Mouse (Mus musculus) erythroblast, adult 5-6 weeks (primary cell): ENCODE measurements around the gene Gsk3b. TPM values are rescaled to one million over a fixed set of nuclear protein-coding genes. Genes with fewer than 3 reads are reported as not detected.

Experiments used
- ATAC-seq: replicated peaks from 2 replicates; pipeline ENCODE4 v1.8.0; 2016; ENCODE audit warnings: moderate number of reproducible peaks, mild to moderate bottlenecking, moderate TSS enrichment, inconsistent platforms; ENCODE audit not compliant: poor library complexity, low FRiP score, severe bottlenecking
- total RNA-seq, 2 experiments: library from RNA; stranded (forward) in 1 of 2; stranded (reverse) in 1 of 2; fragments of 150-400 nt in 1 of 2; fragments of 200-764, 138-1000 nt in 1 of 2; gene quantifications; 2 replicates each; pipeline versions ENCODE4 v1.2.3 to v1.2.4; 2015 to 2017; ENCODE audit warnings: low replicate concordance in 2 of 2

Gsk3b gene
- total RNA-seq, 2 experiments from 2014 or later = 13.1 to 17.9 TPM

DNA sequence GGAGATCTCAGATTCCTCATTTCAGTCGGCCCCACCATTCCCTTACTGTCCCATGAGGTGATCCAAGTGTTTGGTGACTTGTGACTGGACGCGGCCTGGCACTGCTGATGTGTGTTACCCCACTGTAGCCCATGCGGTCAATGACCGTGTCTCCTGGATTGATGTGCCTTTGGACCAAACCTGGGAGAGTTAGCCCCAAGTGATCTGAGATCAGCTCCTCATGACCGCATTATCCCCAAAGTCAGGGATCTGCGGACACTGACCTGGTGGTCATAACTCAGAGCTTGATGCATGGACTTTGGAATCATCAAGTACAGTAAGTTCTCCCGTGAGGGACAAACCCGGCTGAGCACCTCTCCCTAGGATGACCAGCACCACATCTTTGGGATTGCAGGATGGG, 167.1 kb downstream of the Gsk3b start:
- ATAC-seq = no peak

DNA sequence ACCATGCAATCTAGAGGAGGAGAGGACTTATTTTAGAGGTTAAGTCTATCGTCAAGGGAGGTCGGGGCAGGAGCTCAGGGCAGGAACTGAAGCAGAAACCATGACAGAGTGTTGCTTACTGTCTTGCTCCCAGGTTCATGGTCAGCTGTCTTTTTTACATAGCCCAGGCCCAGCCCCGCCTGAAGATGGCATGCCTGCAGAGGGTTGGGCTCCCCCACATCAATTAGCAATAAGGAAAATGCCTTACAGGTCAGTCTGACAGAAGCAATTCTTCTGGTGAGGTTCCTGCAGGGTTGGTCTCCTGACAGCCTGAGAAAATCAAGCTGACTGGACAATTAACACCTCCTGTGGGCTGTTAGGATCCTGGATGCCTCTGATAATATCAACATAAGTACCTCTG, 182.8 kb downstream of the Gsk3b start:
- ATAC-seq = no peak

DNA sequence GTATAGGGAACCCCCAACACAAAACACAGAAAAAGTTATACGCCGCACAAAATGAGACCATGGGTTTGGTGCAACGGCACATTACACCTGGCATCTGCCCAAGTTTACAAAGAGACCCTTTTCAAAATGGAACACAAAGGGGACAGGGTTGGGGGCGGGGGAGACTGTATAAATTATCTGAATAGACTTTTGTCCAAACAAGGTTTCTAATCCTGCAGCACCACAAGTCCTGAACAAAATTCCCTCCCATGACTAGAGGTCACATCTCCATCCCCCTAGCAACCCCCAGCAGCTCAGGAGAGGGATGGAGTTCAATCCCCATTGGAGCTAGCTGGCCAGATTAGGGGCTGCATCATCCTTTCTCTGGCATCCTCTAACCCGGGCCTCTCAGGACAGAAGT, 183.7 kb downstream of the Gsk3b start:
- ATAC-seq = no peak

DNA sequence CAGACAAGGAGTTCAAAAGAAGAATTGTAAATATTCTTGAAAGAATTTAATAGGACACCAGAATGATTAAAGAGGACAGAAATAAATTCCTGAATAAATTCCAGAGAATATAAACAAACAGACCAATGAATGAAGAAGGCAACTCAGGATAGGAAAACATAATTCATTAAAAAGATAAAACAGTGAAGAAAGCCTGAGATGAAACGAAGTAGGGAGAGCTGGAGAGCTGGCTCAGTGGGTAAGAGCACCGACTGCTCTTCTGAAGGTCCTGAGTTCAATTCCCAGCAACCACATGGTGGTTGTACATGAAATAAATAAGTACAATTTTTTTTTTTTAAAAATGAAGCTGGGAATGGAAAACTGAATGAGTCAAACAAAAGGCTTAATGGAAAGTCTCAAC, 185.9 kb downstream of the Gsk3b start:
- no peak for ATAC-seq

DNA sequence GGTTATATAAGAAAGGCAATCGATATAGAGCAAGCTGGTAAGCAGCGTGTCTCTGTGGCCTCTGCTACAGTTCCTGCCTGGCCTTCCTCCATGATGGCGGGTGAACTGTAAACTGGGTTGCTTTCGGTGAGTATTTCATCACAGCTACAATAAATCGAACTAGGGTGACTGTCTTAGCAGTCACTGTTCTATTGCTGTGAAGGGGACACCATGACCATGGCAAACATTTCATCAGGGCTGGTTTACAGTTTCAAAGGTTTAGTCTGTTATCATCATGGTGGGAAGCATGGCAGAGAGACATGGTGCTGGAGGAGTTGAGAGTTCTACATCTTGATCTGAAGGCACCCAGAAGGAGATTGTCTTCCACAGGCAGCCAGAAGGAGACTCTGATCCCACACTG, 191.0 kb downstream of the Gsk3b start:
- ATAC-seq = no peak

DNA sequence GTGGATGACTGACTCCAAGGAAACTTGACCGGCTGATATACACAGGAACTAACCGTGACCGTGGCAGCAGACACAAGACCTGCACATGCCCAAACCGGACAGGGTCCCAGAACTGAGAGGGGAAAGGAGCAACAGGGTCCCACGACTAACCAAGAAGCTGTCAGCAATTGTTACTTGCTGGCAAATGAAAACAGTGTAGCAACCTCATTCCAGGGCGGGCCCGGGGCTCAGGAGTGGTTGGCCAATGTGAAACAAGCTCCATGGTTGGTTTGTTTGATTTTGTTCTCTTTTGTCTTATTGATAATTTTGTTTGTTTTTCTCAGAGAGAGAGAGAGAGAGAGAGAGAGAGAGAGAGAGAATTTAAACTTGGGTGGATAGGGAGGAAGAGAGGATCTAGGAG, 192.2 kb downstream of the Gsk3b start:
- no peak for ATAC-seq

DNA sequence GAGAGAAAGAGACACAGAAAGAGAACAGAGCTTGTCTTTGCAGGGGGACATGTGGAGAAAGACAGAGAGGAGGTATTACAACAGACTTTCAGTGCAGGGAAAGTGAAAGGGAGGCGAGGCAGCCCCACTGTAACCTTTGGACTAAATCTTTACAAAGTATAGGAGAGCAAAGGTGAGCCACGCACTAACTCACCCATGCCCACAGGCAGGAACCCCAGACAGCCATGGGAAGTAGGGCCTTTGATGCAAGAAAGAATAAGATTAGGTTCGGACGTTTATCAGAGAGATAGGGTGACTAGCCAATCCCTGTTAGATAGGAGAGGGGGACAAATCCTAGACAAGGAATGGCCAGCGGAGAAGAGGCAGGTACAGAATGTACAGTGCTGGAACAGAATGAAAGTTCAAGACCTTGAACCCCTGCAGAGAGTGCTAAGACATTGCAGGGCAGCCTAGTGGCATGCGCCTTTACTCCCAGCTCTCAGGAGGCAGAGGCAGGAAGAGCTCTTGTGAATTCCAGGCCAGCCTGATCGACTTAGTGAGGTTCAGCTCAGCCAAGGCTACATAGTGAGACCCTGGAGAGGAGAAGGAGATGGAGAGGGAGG, 193.9 kb downstream of the Gsk3b start:
- ATAC-seq = no peak

DNA sequence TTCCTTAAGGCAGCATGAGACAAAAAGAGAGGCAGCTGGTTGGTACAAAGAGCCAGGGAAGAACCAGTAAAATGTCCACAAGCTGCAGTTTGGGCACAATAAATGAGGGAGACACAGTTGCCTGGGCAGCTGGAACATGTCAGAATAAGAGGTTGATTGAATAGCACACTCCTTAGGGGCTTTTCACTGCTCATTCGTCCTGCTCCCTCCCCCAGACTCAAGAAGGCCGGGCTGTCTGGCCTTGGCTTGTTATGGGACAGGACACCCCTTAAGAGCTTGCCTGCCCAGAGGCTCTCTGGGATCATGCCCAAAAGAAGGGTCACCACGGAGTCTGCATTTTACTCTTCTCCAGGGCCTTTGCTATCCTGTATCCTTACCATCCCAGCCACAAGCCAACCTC, 194.5 kb downstream of the Gsk3b start:
- ATAC-seq = no peak

DNA sequence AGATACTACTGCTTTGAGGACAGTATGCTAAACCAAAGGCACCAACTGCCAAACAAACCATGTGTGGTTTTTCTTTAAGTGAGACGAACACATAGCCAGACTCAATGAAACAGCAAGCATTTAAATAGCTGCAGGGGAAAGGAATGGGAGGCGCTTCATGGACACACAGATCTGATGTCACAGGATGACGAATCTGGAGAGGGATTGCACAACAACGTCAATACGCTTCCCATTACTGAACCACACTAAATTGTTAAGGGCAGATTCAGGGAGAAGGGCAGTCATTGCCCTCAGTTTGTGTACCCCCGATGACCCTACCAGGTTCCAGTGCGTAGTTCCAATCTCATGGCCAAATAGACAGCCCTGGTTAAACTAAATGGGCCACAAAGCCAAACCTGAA, 197.0 kb downstream of the Gsk3b start:
- no peak for ATAC-seq

DNA sequence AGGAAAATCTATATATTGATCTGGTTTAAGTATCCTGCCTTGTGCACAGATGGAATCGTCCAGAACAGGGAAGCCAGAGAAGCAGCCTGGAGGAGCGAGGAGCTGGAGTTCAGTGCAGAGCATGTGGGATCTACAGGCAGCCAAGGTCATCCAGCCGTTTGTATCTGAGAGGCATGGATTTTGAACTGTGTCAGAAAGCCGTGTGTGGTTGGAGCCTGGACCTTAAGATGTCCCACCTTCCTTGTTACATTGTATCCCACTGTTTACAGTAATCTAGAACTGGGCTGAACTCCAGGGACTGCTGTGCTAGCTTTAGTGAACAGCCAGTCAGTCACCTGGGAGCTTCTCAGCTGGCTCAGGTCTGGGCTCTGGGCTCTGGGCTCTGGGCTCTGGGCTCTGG, 197.7 kb downstream of the Gsk3b start:
- ATAC-seq = no peak

DNA sequence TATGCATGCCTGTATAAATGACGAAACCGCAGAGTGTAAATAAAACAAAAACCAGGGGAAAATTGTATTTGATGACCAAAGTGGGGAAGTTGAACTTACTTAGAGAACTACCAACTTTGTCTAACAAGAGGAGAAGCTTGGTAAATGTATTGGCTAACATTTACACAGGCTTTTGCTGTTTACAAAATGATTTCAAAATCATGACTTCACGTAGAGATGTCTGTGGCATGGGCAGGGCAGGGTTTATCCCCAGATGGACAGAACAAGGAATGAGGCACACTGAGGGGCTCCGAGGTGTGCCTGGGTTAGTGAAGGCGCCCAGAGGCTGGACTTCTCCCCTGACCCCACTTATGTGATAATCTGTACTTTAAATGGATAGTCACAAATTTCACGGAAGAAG, 198.6 kb downstream of the Gsk3b start:
- ATAC-seq = no peak

DNA sequence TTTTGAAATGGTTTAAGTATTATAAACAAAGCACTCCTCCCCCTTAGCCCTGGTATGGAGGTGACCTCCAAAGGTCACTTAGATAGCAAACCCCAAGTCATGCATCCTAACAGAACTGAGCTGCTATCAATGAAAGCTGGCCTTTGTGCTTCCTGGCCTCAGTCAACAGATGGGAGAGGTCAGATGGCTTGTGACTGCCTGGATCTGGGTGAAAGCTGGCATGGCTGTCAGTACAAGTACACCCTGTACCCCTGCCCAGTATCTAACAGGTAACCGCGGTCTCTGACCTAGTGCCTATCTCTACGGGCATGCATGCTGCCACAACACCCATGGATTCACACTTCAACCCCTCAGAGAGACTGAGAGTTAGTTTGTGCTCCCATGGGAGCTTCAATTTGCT, 199.0 kb downstream of the Gsk3b start:
- ATAC-seq = no peak

DNA sequence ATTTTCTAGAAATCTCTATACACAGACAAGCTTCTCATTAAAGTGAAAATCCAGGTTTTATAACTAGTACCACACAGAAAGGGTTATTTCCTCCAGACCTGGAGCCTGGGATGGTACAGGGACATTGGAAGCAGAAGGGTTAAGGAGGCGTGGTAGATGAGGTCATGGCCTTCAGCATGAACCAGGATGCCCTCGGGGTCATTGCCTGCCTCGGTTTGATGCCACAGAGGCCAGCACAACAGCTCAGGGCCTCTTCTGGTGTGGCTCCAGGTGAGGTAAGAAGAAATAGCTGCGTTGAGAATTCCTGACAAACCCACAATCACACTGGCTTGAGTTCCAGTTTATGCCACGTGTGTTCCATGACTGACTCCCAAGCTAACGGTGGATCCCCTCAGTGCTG, 200.1 kb downstream of the Gsk3b start:
- no peak for ATAC-seq

DNA sequence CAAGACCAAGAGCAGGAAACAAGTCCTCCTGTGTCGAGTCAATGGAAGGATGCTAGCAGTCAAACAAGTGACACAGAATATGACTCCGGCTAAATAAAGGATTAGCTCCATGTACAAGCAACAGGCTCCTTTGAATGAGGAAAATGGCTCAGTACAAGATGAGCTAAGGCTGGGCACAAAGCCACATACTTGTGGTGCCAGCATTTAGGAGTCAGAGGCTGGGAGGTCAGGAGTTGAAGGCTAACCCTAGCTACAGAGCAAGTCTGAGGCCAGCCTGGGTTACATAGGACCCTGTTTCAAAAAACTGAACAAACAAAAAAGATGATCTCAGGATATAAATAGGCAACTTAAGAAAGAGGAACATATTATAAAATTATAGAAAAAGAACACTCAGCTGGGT, 201.3 kb downstream of the Gsk3b start:
- no peak for ATAC-seq

DNA sequence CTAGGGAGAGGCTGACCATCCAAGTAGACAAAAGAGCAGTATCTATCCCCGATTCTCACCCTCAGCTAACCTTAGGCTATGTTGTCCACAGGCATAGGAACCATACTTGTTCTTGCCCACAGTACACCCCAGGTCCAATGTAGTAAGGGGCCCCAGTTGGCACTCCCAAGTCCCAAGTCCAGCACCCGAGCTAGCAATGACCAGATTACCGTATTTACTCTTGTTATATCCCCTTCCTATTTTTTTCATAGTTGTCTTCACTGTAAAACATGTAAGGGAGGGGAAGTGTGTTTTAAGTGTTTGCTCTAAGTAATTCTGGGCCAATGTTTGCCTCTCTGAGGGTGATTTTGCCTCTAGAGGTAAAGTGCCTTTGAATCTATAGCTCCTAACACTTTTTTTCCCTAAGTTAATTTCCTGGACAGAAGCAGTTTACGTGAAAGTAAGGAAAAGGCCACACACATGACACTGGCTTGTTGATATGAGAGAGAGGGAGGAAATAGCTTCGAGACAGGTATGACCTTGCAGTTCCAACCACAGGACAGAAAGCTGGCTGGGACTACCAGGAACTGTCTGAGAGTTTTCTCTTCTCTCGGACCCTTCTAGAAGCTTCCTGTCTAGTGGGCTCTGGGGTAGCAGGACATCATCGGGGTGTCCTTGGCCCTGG, 206.0 kb downstream of the Gsk3b start, which contains the start of gene Nr1i2:
Nr1i2 (minus strand) TSS at position 140 of the 664 bp plus-strand sequence.
- no peak for ATAC-seq

DNA sequence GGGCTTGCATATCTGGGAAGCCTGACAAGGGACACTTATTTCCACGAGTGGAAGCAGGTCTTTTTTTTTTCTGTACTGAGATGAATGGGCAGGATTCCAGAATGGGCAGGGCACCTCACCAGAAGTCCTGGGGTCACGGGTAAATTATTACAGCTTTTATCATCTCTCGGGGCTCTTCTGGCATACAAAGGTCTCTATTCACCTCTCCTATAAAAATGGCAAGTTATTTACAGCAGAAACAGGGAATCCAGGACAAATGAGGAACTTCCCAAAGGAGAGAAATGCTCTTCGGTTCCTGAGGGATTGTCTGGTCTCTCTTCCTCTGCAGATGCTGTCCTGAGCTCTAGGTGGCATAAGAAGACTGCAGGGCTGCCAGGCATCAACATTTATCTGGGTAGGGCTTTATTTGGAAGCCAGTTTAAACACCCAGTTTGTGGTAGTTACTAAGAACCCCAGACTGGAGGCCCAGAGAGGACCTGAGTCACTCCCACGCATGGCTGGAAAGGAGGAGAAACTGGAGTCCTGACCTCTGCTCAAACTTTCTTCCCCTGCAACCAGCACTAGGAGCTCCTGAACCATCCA, 206.6 kb downstream of the Gsk3b start:
- ATAC-seq = no peak

Other genes starting within 250 kb of the Gsk3b start
- gene Gm36028, start 227.9 kb upstream of the Gsk3b start, total RNA-seq (2015; ENCODE audit: low replicate concordance) = not detected in 2 replicates
- not detected in 2 replicates for gene Gm36028, start 227.9 kb upstream of the Gsk3b start, total RNA-seq (2017; ENCODE audit: low replicate concordance)
- gene Lrrc58, start 220.6 kb upstream of the Gsk3b start, total RNA-seq (2015; ENCODE audit: low replicate concordance) = 7.9 and 17.1 TPM in 2 replicates
- 5.6 and 8.1 TPM in 2 replicates for gene Lrrc58, start 220.6 kb upstream of the Gsk3b start, total RNA-seq (2017; ENCODE audit: low replicate concordance)
- gene Gpr156, start 172.5 kb upstream of the Gsk3b start, total RNA-seq (2015; ENCODE audit: low replicate concordance) = not detected in 2 replicates
- not detected in 2 replicates for gene Gpr156, start 172.5 kb upstream of the Gsk3b start, total RNA-seq (2017; ENCODE audit: low replicate concordance)
- not detected in 2 replicates for gene Nr1i2, start 205.8 kb downstream of the Gsk3b start, total RNA-seq (2015; ENCODE audit: low replicate concordance)
- not detected in 2 replicates for gene Nr1i2, start 205.8 kb downstream of the Gsk3b start, total RNA-seq (2017; ENCODE audit: low replicate concordance)